Mouse (Mus musculus) heart, adult 2 months (tissue): ENCODE data around the gene Cmip. TPM values are rescaled to one million over a fixed set of nuclear protein-coding genes. Genes with fewer than 3 reads are reported as not detected.

Experiments used
- DNase-seq, 2 experiments: peaks; one replicate each; pipeline ENCODE4 v3.0.0; 2021
- H3K27ac ChIP-seq: fragments of 200-600 bp; 2 replicates; pipeline ENCODE4 v1.8.1; 2022
- H3K27me3 ChIP-seq: fragments of 200-500 bp; 2 replicates; pipeline ENCODE4 v1.6.1; 2012; ENCODE audit warnings: mild to moderate bottlenecking, low read length, inconsistent platforms, mixed read lengths; ENCODE audit not compliant: control insufficient read depth, insufficient read depth
- H3K36me3 ChIP-seq: fragments of 200-500 bp; 2 replicates; pipeline ENCODE4 v1.6.1; 2012; ENCODE audit warnings: low read length, inconsistent platforms; ENCODE audit not compliant: control insufficient read depth, insufficient read depth
- H3K4me1 ChIP-seq: fragments of 200-500 bp; 2 replicates; pipeline ENCODE4 v1.6.1; 2011; ENCODE audit warnings: low read length; ENCODE audit not compliant: control insufficient read depth, insufficient read depth
- H3K4me3 ChIP-seq: fragments of 200-600 bp; 2 replicates; pipeline ENCODE4 v1.8.1; 2022
- H3K79me2 ChIP-seq: fragments of 200-500 bp; replicated peaks from 2 replicates; pipeline ENCODE4 v1.6.1; 2012; ENCODE audit warnings: mild to moderate bottlenecking, inconsistent platforms, low read length, moderate library complexity, mixed read lengths; ENCODE audit not compliant: control insufficient read depth, insufficient read depth
- H3K9ac ChIP-seq: fragments of 200-500 bp; 2 replicates; pipeline ENCODE4 v1.6.1; 2012; ENCODE audit warnings: low read depth, mild to moderate bottlenecking, control low read depth, inconsistent platforms, low read length, mixed read lengths
- CTCF ChIP-seq: fragments of 200-600 bp; IDR thresholded peaks from 2 replicates; pipeline ENCODE4 v1.8.1; 2022; ENCODE audit warnings: antibody characterized with exemption, mild to moderate bottlenecking, moderate library complexity
- EP300 ChIP-seq: fragments of 200-500 bp; IDR thresholded peaks from 2 replicates; pipeline ENCODE4 v1.6.1; 2011; ENCODE audit warnings: low read depth, low read length, control low read depth; ENCODE audit not compliant: insufficient read depth
- POLR2A ChIP-seq: fragments of 200-500 bp; IDR thresholded peaks from 2 replicates; pipeline ENCODE4 v1.6.1; 2011; ENCODE audit warnings: mild to moderate bottlenecking, low read depth, low read length, control low read depth; ENCODE audit not compliant: insufficient read depth
- WGBS: fragments of 180-500 bp; shearing (Covaris S2); methylation state at CpG from one replicate; pipeline ENCODE4 v1.1.7; 2018; 5-methylcytosine and 5-hydroxymethylcytosine counted together
- intact Hi-C: fragments of 180-260 bp; cut with DNase I; formaldehyde crosslinking; loops from one replicate; pipeline ENCODE4 v1.15.1; 2025
- polyA plus RNA-seq: library from polyadenylated mRNA; depleted of rRNA; stranded (reverse); fragments of >200 nt; gene quantifications from 2 replicates; pipeline ENCODE4 v1.2.3, GENCODE M21; 2012
- total RNA-seq, 2 experiments: library from RNA; stranded (reverse); gene quantifications; 2 replicates each; pipeline ENCODE4 v1.2.3; 2021

Gene Cmip
- total and polyA plus RNA-seq, 3 experiments, result 13.6 to 20.8 (median 20.1) TPM

DNA sequence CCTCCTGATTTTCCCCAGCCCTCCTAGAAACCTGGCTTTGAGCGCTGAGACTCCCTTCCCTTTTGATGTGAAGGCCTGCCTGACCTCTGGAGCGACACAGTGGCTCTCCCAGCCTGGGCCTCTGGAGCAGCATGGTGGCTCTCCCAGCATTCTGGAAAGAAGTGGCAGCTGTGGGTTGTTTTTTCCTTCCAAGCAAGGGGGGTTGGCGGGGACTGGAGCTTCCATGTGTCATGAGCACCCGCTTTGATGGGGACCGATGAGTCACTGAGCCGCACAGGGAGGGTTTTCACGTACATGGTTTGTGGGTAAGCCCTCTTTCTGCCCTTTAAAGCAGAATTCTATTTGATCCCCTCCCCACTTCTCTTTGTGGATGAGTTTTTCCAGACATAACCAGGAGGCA is 138.2 kb downstream of the Cmip start:
- WGBS, result 84% methylated on average over 7 of the region's 7 CpGs
- intact Hi-C loops, result no loop called here
- H3K9ac ChIP-seq, result no peak overlapping the region
- no peak overlapping the region for H3K27ac ChIP-seq
- TF ChIP-seq POLR2A (no peak), EP300 (no peak), CTCF (no peak)
- H3K4me3 ChIP-seq, result no peak overlapping the region
- no peak for DNase-seq
- H3K27me3 ChIP-seq, result no peaks in the 10 kb centered on the region
- H3K79me2 ChIP-seq, result no peaks in the 10 kb centered on the region
- no peaks in the 10 kb centered on the region for H3K36me3 ChIP-seq
- H3K4me1 ChIP-seq, result no peaks in the 10 kb centered on the region

DNA sequence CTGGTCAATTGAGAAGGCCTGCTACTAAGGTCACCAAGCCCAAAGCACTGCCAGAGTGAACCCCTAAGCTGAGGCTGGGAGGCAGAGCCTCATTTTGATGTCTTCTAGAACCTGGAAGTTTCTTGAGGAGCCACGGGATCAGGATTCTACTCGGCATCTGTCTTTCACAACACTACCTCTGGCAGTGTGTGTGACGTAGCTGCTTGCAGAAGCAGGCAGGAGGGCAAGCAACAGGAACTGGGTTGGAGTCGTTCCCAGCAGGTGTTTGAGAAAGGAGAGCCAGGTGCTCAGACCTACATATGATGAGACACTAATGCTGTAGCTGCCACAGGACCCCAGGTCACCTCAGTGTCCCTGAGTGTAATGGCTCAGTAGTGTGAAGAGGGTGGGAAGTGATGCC is 140.0 kb downstream of the Cmip start:
- no peak for DNase-seq
- Histone ChIP-seq H3K9ac (no peak overlapping the region), H3K4me3 (no peak overlapping the region), H3K79me2 (no peaks in the 10 kb centered on the region), H3K36me3 (no peaks in the 10 kb centered on the region), H3K4me1 (no peaks in the 10 kb centered on the region), H3K27ac (no peak overlapping the region), H3K27me3 (no peaks in the 10 kb centered on the region)
- 97% methylated on average over 4 of the region's 4 CpGs for WGBS
- no peak for TF ChIP-seq CTCF
- TF ChIP-seq POLR2A, result no peak
- TF ChIP-seq EP300, result no peak
- intact Hi-C loops, result no loop called here

DNA sequence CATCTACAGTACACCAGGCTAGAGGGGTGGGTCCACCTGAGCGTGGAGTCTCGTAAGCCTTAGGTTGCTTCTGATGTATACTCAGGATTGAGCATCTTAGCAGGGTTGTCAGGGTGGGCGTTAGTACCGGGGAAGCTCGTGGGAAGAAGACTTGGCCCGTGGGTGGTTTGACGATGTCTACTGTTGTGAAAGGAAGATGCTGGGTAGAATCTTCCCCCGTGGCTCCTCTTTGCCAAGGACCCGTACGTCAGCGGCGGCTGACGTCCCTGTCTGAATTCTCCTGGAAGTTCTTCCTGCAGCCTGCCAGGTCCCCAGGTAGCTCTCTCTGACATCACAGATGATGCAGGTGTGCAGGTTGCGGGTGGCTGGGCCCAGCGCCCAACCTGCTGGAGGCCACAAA is 140.9 kb downstream of the Cmip start:
- no peak overlapping the region for H3K9ac ChIP-seq
- 96% methylated on average over 15 of the region's 15 CpGs for WGBS
- H3K4me1 ChIP-seq, result 0 out of 2 replicates have a peak, but pooled peaks cover under 1% of the 10 kb centered on the region
- H3K4me3 ChIP-seq, result no peak overlapping the region
- DNase-seq, result no peak
- H3K27ac ChIP-seq, result no peak overlapping the region
- TF ChIP-seq EP300, result no peak
- TF ChIP-seq CTCF, result no peak
- TF ChIP-seq POLR2A, result no peak
- no peaks in the 10 kb centered on the region for H3K27me3 ChIP-seq
- intact Hi-C loops, result no loop called here
- no peaks in the 10 kb centered on the region for H3K79me2 ChIP-seq
- H3K36me3 ChIP-seq, result no peaks in the 10 kb centered on the region

DNA sequence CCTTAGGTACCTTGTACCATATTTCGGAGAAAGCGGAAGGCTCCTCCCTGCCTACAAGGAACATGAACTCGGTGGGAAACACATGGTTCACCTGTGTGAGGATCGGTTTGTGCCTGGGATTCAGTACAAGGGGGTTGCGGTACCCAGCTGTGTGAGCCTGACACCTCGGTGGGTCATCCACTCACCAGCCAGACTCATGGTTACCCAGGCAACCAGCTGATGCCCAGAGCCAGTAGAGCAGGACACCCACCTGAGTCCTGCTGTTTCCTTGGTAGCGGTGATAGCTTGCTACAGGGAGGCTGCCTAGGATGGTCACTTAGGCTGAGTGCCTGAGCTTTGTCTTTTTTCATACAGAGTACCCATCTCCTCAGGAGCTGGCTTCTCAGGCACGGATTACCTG is 142.4 kb downstream of the Cmip start:
- Histone ChIP-seq H3K27me3 (no peaks in the 10 kb centered on the region), H3K36me3 (no peaks in the 10 kb centered on the region), H3K4me1 (peaks cover 2% of the 10 kb centered on the region), H3K4me3 (no peak overlapping the region), H3K79me2 (no peaks in the 10 kb centered on the region), H3K9ac (no peak overlapping the region), H3K27ac (no peak overlapping the region)
- intact Hi-C loops, result no loop called here
- WGBS, result 87% methylated on average over 8 of the region's 8 CpGs
- no peak for DNase-seq
- TF ChIP-seq POLR2A, result no peak
- no peak for TF ChIP-seq EP300
- no peak for TF ChIP-seq CTCF

DNA sequence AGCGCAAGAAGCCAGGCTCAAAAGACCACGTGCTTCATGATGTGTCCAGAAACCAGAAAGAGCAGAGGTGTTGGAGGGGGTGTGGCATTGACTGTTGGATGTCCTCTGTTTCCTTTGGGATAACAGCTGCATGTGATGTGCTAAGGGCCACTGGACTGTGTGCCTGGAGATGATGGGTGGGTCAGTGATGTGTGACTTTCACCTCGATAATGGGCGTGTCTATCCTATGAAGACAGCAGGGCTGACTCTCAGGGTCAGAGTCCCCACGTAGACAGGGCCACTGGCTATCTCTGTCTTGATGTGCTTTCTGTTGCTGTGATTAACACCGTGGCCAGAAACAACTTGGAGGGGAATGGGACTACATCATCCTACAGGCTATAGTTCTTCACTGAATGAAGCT is 144.0 kb downstream of the Cmip start:
- H3K4me3 ChIP-seq, result no peak overlapping the region

DNA sequence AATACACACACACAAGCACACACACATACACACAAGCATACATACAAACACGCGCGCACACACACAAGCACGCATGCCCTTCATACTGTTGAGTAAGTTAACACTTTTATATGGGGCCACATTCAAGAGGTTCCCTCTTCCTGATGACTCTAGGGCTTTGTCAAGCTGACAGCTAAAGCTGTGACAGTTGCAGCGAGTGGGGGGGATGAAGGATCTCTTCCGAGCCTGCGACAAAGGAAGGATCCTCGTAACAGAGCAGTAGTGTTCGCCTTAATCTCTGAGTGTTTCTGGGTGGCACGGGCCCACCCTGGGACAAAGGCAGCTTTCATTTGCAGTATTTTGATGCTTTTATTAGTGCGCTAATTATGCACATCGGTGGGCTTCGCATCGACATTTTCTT is 145.0 kb downstream of the Cmip start:
- H3K9ac ChIP-seq, result no peak overlapping the region
- H3K79me2 ChIP-seq, result 0 out of 2 replicates have a peak, but pooled peaks cover 2% of the 10 kb centered on the region
- intact Hi-C loops, result no loop called here
- DNase-seq, result no peak
- H3K4me1 ChIP-seq, result peaks cover 5% of the 10 kb centered on the region
- TF ChIP-seq EP300 (no peak), CTCF (no peak), POLR2A (no peak)
- 90% methylated on average over 14 of the region's 14 CpGs for WGBS
- no peaks in the 10 kb centered on the region for H3K27me3 ChIP-seq
- H3K4me3 ChIP-seq, result no peak overlapping the region
- no peak overlapping the region for H3K27ac ChIP-seq
- H3K36me3 ChIP-seq, result no peaks in the 10 kb centered on the region

More for the DNA sequence above, 144.0 kb downstream of the Cmip start:
- TF ChIP-seq POLR2A (no peak), EP300 (no peak), CTCF (no peak)
- 0 out of 2 replicates have a peak, but pooled peaks cover 2% of the 10 kb centered on the region for H3K79me2 ChIP-seq
- no peaks in the 10 kb centered on the region for H3K36me3 ChIP-seq
- no peaks in the 10 kb centered on the region for H3K27me3 ChIP-seq
- H3K27ac ChIP-seq, result no peak overlapping the region
- peaks cover 3% of the 10 kb centered on the region for H3K4me1 ChIP-seq
- intact Hi-C loops, result no loop called here
- no peak overlapping the region for H3K9ac ChIP-seq
- 73% methylated on average over 6 of the region's 6 CpGs for WGBS
- no peak for DNase-seq
